Mouse (Mus musculus) stomach, postnatal 0 days (tissue): ENCODE data around the gene Cacna1h. TPM values are rescaled to one million over a fixed set of nuclear protein-coding genes. Genes with fewer than 3 reads are reported as not detected.

Source experiments
- ATAC-seq: fragments of 200-750 bp; cut with Nextera tagmentation; 2 replicates; pipeline ENCODE4 v1.8.0; 2017; ENCODE audit not compliant: low FRiP score, low TSS enrichment
- DNase-seq: peaks from one replicate; pipeline ENCODE4 v3.0.0-alpha.2; 2016; ENCODE audit warnings: low spot score
- H3K27ac ChIP-seq: fragments of 300-500 bp; sonication (generic); replicated peaks from 2 replicates; pipeline ENCODE4 v1.5.1; 2014; ENCODE audit warnings: mild to moderate bottlenecking, control low read depth
- H3K27me3 ChIP-seq: fragments of 300-500 bp; sonication (generic); 2 replicates; pipeline ENCODE4 v1.6.1; 2014; ENCODE audit warnings: low read length; ENCODE audit not compliant: control insufficient read depth, insufficient read depth
- H3K36me3 ChIP-seq: fragments of 300-500 bp; sonication (generic); 2 replicates; pipeline ENCODE4 v1.6.1; 2014; ENCODE audit warnings: low read length, mixed read lengths; ENCODE audit not compliant: control insufficient read depth, insufficient read depth
- H3K4me1 ChIP-seq: fragments of 300-500 bp; sonication (generic); replicated peaks from 2 replicates; pipeline ENCODE4 v1.6.1; 2014; ENCODE audit warnings: antibody characterized with exemption; ENCODE audit not compliant: control insufficient read depth, insufficient read depth
- H3K4me2 ChIP-seq: fragments of 300-500 bp; sonication (generic); replicated peaks from 2 replicates; pipeline ENCODE4 v1.6.1; 2014; ENCODE audit warnings: low read depth, mild to moderate bottlenecking, control low read depth, moderate library complexity
- H3K4me3 ChIP-seq: fragments of 300-500 bp; sonication (generic); 2 replicates; pipeline ENCODE4 v1.5.1; 2014; ENCODE audit warnings: low read depth, low read length, control low read depth
- H3K9ac ChIP-seq: fragments of 300-500 bp; sonication (generic); 2 replicates; pipeline ENCODE4 v1.6.1; 2014; ENCODE audit warnings: mild to moderate bottlenecking, low read length, control low read depth, mixed read lengths
- H3K9me3 ChIP-seq: fragments of 300-500 bp; sonication (generic); 2 replicates; pipeline ENCODE4 v1.6.1; 2016; ENCODE audit warnings: low read length; ENCODE audit not compliant: control insufficient read depth
- CTCF ChIP-seq: IDR thresholded peaks from 2 replicates; pipeline ENCODE4 v1.5.1; 2016; ENCODE audit warnings: antibody characterized with exemption, low read depth, mild to moderate bottlenecking, moderate library complexity
- EP300 ChIP-seq: optimal IDR thresholded peaks from 2 replicates; pipeline ENCODE3; 2016; ENCODE audit warnings: antibody characterized with exemption
- WGBS: fragments of 180-500 bp; shearing (Covaris S2); extraction: QIAGEN DNeasy Blood & Tissue Kit; methylation state at CpG from one replicate; pipeline ENCODE4 v1.1.7; 2014; 5-methylcytosine and 5-hydroxymethylcytosine counted together
- polyA plus RNA-seq: library from polyadenylated mRNA; unstranded; fragments of >200 nt; fragmentation: Nextera tagmentation; extraction: Ambion mirVana; gene quantifications from 2 replicates; pipeline ENCODE4 v1.2.1, GENCODE M21; 2015

Gene Cacna1h
- polyA plus RNA-seq, 1 experiment from 2014 or later, result 1.5 TPM

DNA sequence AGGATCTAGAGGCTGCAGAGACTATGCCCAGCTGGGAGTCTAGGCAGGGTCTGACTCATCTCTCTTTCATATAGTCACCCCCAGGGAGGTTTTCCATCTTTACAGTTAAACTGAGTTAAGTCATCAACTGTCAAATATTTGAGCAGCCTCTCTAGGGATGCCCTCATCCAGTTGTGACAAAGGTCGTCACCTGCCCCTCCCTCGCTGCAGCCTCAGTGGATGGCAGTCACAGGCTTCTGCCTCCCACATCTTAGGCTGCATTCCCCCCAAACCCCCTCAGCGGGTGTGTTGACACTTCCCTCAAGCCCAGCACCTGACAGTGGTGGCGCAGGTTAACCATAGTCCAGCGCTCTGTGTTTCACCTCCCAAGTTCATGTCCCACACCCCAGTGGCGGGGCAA is 7.8 kb upstream of the Cacna1h start:
- no peak overlapping the region for H3K4me2 ChIP-seq
- no peak overlapping the region for H3K9ac ChIP-seq
- H3K27me3 ChIP-seq, result no peaks in the 10 kb centered on the region
- H3K4me1 ChIP-seq, result 0 out of 2 replicates have a peak, but pooled peaks cover 2% of the 10 kb centered on the region
- TF ChIP-seq CTCF (no peak), EP300 (no peak)
- no peak overlapping the region for H3K4me3 ChIP-seq
- no peak for ATAC-seq
- H3K36me3 ChIP-seq, result no peaks in the 10 kb centered on the region
- no peaks in the 10 kb centered on the region for H3K9me3 ChIP-seq
- DNase-seq, result no peak
- H3K27ac ChIP-seq, result no peak overlapping the region
- WGBS, result 76% methylated on average over 6 of the region's 6 CpGs

DNA sequence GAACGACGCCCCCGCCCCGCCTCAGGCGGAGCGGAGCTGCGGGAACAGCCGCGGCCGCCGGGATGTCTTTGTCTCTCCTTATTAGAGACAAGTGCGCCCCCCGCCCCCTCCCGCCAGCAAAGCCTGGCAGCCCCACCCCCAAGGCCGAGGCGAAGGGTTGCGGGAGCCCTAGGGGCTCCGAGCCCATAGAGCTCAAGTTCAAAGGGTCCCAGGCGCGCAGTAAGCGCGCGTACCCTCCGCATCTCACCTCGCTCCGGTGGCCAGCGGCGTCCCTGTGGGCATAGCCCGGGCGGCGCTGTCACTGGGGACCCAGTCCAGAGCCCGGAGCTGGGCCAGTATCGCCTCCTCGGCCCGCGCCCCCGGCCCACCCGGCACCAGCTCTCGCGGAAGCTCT is 363 bp downstream of the Cacna1h start:
- under 1% methylated on average over 26 of the region's 40 CpGs for WGBS
- Histone ChIP-seq H3K9me3 (no peaks in the 10 kb centered on the region), H3K9ac (peak overlapping the region; percentile 68), H3K36me3 (no peaks in the 10 kb centered on the region), H3K27me3 (no peaks in the 10 kb centered on the region; the same call in 1 of the 2 replicates), H3K4me3 (peak overlapping the region; percentile 64), H3K27ac (peak overlapping the region; percentile 56; the same call in 1 of the 2 replicates), H3K4me2 (peak overlapping the region; percentile 88), H3K4me1 (peaks cover 5% of the 10 kb centered on the region)
- DNase-seq (no peak), ATAC-seq (peak; percentile 21)
- TF ChIP-seq EP300 (no peak), CTCF (no peak)

DNA sequence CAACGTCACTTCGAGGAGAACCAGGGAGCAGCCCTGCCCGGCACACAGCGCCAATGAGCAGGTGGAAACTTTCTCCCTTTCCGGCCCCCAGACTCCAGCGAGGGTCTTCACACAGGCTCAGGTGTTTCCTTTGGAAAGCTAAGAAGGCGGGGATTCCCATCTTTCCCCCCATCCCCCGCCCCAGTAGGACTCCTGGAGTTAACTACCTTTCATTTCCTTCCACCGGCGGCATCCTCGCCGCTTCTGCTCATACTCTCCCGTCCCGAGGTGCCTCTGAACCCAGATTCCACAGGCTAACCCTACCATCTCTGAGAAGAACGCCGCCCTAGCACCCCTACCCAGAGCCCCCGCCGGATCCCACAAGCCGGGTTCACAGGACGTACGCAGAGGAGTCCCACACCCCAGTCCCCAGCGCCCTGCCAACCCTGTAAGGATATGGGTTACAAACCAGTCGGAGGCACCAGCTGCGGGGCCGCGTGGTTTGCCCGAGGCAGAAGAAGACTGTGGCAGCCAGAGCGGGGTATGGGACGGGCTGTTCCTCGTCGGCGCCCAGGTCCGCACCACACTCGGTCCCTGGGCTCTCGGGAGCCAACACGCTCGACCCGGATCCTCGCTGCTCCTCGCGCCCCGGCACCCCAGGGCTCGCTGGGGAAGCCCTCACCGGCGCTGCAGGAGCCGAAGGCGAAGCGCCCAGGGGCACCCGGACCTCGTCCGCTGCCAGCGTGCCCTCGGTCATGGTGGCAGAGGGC is 976 bp downstream of the Cacna1h start:
- peak overlapping the region; percentile 56; the same call in 1 of the 2 replicates for H3K27ac ChIP-seq
- H3K9ac ChIP-seq, result peak overlapping the region; percentile 68
- no peaks in the 10 kb centered on the region for H3K36me3 ChIP-seq
- H3K4me1 ChIP-seq, result peaks cover 5% of the 10 kb centered on the region
- peak overlapping the region; percentile 64 for H3K4me3 ChIP-seq
- ATAC-seq (no peak), DNase-seq (peak; percentile 43)
- TF ChIP-seq EP300, result no peak
- TF ChIP-seq CTCF, result no peak
- H3K4me2 ChIP-seq, result peak overlapping the region; percentile 88
- no peaks in the 10 kb centered on the region; the same call in 1 of the 2 replicates for H3K27me3 ChIP-seq
- H3K9me3 ChIP-seq, result no peaks in the 10 kb centered on the region
- WGBS, result 3% methylated on average over 53 of the region's 53 CpGs

DNA sequence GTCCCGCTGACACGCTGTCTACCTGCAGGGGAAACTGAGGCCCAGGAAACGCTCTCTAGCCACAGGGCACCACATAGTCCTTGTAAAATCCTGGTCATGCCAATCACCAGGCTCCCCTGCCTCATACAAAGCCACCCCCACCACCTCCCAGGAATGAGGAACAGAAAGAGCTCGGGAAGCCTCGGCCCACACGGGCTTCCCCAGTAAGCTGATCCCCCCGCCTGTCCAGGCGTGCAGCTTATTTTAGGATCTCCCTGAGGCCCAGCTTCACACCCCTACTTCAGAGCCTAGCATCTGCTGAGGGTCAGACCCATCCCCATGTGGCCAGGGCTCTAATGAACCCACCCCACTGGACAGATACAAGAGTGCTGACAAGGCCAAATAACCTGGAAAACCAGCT is 3.0 kb downstream of the Cacna1h start:
- H3K4me3 ChIP-seq, result no peak overlapping the region
- ATAC-seq (no peak), DNase-seq (no peak)
- TF ChIP-seq EP300 (no peak), CTCF (no peak)
- no peak overlapping the region for H3K27ac ChIP-seq
- WGBS, result 46% methylated on average over 8 of the region's 8 CpGs
- H3K9ac ChIP-seq, result no peak overlapping the region
- H3K27me3 ChIP-seq, result no peaks in the 10 kb centered on the region; the same call in 1 of the 2 replicates
- H3K9me3 ChIP-seq, result no peaks in the 10 kb centered on the region
- peaks cover 11% of the 10 kb centered on the region for H3K4me1 ChIP-seq
- H3K4me2 ChIP-seq, result no peak overlapping the region
- H3K36me3 ChIP-seq, result no peaks in the 10 kb centered on the region

DNA sequence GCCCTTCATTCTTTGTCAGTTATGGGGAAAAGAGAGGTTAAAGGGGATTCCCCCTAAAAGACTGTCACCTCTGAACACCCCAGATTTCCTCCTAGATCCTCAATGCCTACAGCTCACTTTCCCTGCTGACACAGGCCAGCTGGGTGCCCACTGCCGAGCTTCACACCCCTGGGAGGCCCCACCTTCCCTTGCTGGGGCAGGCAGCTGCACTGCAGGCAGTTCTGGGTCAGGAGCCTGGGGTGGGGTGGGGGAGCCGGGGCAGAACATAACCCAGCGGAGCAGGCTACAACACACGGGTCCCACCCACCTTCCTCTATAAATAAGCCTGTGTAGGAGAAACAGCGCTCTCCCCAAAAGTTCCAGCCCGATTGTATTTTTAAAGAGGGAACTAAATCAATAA is 3.7 kb downstream of the Cacna1h start:
- Histone ChIP-seq H3K27ac (no peak overlapping the region), H3K27me3 (no peaks in the 10 kb centered on the region; the same call in 1 of the 2 replicates), H3K9ac (no peak overlapping the region), H3K9me3 (no peaks in the 10 kb centered on the region), H3K36me3 (no peaks in the 10 kb centered on the region), H3K4me1 (peaks cover 11% of the 10 kb centered on the region), H3K4me3 (no peak overlapping the region), H3K4me2 (no peak overlapping the region)
- WGBS, result 31% methylated on average over 6 of the region's 6 CpGs
- TF ChIP-seq EP300 (no peak), CTCF (no peak)
- DNase-seq, result no peak
- ATAC-seq, result no peak

DNA sequence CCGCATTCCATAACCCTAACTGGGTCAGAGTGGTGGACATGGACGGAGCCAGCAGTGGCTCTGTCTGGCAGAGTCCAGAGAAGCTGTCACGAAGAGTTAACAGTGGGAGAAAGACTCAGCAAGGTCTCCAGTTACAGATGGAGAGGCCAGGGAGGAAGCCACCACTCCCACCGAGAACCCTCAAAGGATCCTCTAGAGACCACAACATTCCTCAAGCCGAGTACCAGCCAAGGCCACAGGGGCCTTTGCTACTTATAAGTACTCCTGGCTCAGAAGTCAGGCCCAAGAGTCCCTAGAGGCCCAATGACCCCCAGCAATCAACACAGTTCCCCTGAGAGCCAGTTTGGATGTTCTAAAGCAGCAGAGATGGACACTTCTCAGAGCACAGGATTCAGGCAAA is 4.3 kb downstream of the Cacna1h start:
- H3K27ac ChIP-seq, result no peak overlapping the region
- H3K9me3 ChIP-seq, result no peaks in the 10 kb centered on the region
- no peak for TF ChIP-seq CTCF
- no peak for TF ChIP-seq EP300
- H3K4me1 ChIP-seq, result peaks cover 8% of the 10 kb centered on the region
- H3K4me2 ChIP-seq, result no peak overlapping the region
- WGBS, result 65% methylated on average over 5 of the region's 5 CpGs
- no peaks in the 10 kb centered on the region for H3K36me3 ChIP-seq
- no peak overlapping the region for H3K4me3 ChIP-seq
- ATAC-seq (no peak), DNase-seq (no peak)
- no peak overlapping the region for H3K9ac ChIP-seq
- no peaks in the 10 kb centered on the region; the same call in 1 of the 2 replicates for H3K27me3 ChIP-seq
